Mouse (Mus musculus) embryo, embryonic 10 days (tissue): Measurements from ENCODE around the gene Sstr3.

Experiments used
- DNase-seq: peaks from one replicate; pipeline ENCODE4 v3.0.0-alpha.2; 2015; ENCODE audit warnings: low spot score

Sstr3 gene

DNA sequence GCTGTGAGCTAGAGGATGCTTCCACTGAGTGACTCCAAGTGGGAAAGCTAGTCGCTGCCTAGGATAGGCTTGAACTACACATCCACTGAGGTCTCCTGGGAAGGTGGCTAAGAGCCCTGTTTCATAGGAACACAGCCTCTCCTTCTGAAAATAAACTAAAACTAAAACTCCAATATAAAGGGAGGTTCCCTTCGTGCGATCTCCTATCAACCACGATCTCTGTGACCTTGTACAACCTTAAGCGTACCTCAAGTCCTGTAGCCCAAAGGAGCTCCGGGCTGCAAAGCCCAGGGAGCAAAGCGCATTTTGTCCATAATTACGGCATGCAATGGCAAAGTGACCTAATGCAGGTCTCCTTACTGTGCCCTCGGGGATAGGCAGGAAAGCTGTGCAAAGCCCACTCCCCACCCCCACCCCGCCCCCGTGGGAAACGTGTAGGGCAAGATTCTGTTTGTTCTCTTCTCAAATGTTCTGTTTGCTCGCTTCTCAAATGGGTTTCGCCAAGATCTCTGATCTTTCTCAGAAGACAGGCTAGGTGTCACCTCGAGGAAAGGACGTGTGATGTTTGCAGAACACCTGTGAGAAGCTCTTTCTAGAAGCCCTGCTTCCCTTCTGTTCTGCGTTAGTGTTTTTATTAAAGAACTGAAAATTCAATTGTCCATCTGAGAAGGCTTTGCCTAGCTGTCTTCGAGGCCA lies 41.9 kb downstream of the Sstr3 start:
- DNase-seq = no peak

DNA sequence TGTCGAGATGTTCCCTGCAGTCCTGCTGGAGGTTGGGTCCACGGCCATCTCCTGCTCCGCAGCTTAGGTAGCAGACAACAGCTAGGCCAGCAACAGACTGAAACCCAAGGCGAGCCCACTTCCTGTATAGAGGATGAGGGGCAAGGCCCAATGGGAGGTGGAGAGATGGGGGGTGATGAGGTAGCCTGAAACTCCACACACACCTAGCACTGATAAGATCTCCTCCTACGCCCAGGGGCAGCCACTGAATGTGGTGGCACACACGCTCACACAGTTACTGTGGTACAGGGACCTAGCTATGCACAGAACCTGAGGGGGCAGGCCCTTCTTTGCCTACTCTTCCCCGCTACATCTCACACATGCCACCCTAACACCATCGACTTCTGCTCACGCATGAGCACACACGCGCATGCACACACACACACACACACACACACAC lies 49.5 kb downstream of the Sstr3 start, which contains the start of gene Il2rb:
Gene Il2rb, minus strand, starts transcription at position 304 of the 439 bp plus-strand sequence.
- no peak for DNase-seq

DNA sequence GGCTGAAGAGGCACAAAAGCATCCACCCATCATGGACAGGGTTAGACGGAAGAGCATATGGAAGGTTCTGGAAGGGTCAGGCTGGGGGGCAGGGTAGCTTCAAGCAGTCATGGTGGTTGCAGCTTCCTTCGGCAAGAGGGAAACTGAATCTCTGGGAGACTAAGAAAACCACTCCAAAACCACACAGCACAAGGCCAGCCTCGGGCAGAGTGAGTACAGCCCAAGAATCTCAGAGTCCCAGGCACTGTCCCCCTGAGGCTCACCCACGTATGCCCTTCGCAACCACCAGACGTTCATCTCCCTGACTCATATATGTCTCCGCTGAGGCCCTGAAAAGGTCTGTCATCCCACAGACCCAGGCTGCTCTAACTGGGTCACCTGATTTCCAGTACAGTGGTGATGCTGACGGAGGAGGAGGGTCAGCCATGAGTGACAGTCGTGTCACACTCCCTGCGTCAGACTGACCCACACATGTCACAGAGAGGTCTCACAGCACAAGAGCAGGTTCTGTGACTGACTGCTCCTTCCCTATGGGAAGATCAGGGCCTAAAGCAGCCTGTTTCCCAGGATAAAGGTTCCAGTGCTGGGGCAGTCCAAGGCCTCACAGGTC lies 51.0 kb downstream of the Sstr3 start:
- no peak for DNase-seq

DNA sequence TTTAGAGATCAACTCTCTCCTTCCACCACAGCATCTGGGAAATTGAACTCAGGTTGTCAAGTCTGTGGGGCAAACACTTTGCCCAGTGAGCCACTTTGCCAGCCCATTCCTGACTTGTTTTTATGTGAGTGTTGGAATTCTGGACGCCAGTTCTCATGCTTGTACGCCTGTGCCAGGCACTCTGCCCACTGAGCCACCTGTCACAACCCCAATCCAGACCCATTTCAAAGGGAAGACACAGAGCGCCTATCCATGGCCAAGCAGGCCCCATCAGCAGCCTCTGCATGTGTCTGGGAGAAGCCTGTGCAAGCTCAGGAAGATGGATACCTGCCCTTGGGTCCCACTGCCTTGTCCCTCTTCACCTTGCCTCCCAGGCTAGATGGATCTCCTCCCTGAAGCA lies 53.2 kb downstream of the Sstr3 start:
- DNase-seq = no peak

DNA sequence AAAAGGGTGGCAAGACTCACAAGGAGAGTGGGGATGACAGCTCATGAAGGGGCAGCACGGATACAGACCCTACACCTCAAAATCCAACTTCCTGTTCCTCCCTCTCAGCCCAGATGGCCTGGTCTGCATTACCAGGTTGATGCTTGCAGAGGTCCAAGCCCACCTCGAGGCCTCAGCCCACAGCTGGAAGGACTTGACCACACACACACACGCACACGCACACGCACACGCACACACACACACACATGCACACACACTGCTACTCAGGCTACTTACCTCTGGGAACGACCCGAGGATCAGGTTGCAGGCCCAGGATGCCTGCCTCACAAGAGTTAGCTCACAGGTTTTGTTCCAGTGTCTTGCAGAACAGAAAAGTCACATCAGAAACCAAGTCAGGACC lies 54.6 kb downstream of the Sstr3 start:
- DNase-seq = no peak

DNA sequence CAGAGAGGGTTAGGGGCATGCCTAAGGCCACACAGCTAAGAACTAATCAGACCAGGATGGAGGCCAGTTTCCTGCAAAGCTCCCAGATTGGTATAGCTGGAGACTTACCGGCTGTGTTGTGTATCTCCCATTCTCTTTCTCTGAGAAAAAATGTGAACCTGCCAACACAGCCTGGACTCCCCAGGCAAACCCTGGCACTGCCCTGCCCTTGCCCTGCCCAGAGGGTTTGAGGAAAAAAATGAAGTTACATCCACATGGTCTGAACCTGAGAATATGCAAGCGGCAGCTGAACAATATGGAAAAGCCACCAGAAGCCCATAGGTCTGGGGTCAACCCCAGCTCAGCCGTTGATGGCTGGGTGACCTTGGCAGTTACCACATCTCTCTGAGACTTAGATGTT lies 55.2 kb downstream of the Sstr3 start:
- no peak for DNase-seq

DNA sequence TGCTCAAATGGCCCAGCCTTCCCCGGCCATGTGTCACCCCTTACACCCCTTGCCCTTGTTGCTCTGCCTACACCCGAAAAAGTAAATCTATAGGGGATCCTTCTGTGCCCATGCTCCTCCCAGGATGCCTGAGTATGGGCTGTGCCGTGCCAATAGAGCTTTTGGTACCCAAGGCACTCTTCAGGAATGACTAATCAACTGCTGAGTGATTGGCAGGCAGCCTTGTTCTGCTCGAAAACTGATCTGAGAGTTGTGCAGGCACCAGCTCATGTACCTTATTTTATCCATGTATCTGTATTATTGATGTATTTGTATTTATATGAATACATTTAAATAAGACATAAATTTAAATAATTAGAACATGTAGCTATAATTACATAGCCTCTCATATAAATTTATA lies 57.4 kb downstream of the Sstr3 start:
- no peak for DNase-seq
